Mouse (Mus musculus) myocyte (in vitro differentiated cells): Measurements from ENCODE around the gene Plekho1. TPM values are rescaled to one million over a fixed set of nuclear protein-coding genes. Genes with fewer than 3 reads are reported as not detected.
"Not testable (repeated sequence)": the region's sequence is repeated elsewhere in the genome, so short reads cannot be mapped to it uniquely, and the experiment has no call there.

ENCODE experiments used
- H3K27me3 ChIP-seq: one replicate; pipeline ENCODE4 v1.6.1; 2011; ENCODE audit not compliant: control insufficient read depth, insufficient read depth, insufficient read length
- H3K36me3 ChIP-seq: one replicate; pipeline ENCODE4 v1.6.1; 2011; ENCODE audit not compliant: control insufficient read depth, insufficient read depth
- H3K4me2 ChIP-seq: one replicate; pipeline ENCODE4 v1.6.1; 2011; ENCODE audit warnings: low read depth, control low read depth
- H3K4me3 ChIP-seq: one replicate; pipeline ENCODE4 v1.5.1; 2011; ENCODE audit warnings: mild to moderate bottlenecking, control low read depth, moderate library complexity
- H3K79me2 ChIP-seq: one replicate; pipeline ENCODE4 v1.6.1; 2011; ENCODE audit not compliant: control insufficient read depth, insufficient read depth
- H3ac ChIP-seq: one replicate; pipeline ENCODE4 v1.6.1; 2011; ENCODE audit not compliant: control insufficient read depth, insufficient read length
- CEBPB ChIP-seq: IDR thresholded peaks from 2 replicates; pipeline ENCODE4 v1.6.1; 2011; ENCODE audit warnings: mild to moderate bottlenecking, moderate library complexity; ENCODE audit not compliant: poor library complexity, insufficient read depth, severe bottlenecking
- E2F4 ChIP-seq: IDR thresholded peaks from one replicate; pipeline ENCODE4 v1.6.1; 2011; ENCODE audit warnings: mild to moderate bottlenecking, control low read depth, moderate library complexity; ENCODE audit not compliant: insufficient read depth
- MAX ChIP-seq: IDR thresholded peaks from one replicate; pipeline ENCODE4 v1.6.1; 2011; ENCODE audit warnings: low read depth, mild to moderate bottlenecking, control low read depth
- MYOD1 ChIP-seq, 3 experiments: IDR thresholded peaks; one replicate each; pipeline ENCODE4 v1.6.1; 2011; ENCODE audit warnings: control low read depth in 2 of 3, low read depth in 2 of 3, mild to moderate bottlenecking in 2 of 3, moderate library complexity in 1 of 3; ENCODE audit not compliant: insufficient read length in 2 of 3, control insufficient read depth in 1 of 3
- MYOG ChIP-seq, 3 experiments: IDR thresholded peaks; one replicate each; pipeline ENCODE4 v1.6.1; 2011; ENCODE audit warnings: control low read depth in 2 of 3, low read depth in 2 of 3, mild to moderate bottlenecking in 2 of 3; ENCODE audit not compliant: insufficient read length in 2 of 3, control insufficient read depth in 1 of 3, insufficient read depth in 1 of 3
- POLR2A ChIP-seq: IDR thresholded peaks from one replicate; pipeline ENCODE4 v1.6.1; 2011; ENCODE audit warnings: low read depth, mild to moderate bottlenecking, control low read depth, moderate library complexity; ENCODE audit not compliant: insufficient read length
- POLR2AphosphoS2 ChIP-seq: IDR thresholded peaks from one replicate; pipeline ENCODE4 v1.6.1; 2011; ENCODE audit warnings: low read depth, control low read depth; ENCODE audit not compliant: insufficient read length
- REST ChIP-seq: IDR thresholded peaks from one replicate; pipeline ENCODE4 v1.6.1; 2011; ENCODE audit warnings: mild to moderate bottlenecking, control low read depth, moderate library complexity; ENCODE audit not compliant: insufficient read depth, insufficient read length
- SRF ChIP-seq: IDR thresholded peaks from one replicate; pipeline ENCODE4 v1.6.1; 2011; ENCODE audit warnings: low read depth; ENCODE audit not compliant: control insufficient read depth, insufficient read length
- TCF12 ChIP-seq: IDR thresholded peaks from one replicate; pipeline ENCODE4 v1.6.1; 2011; ENCODE audit warnings: mild to moderate bottlenecking, control low read depth; ENCODE audit not compliant: poor library complexity, insufficient read depth, severe bottlenecking
- TCF3 ChIP-seq: IDR thresholded peaks from one replicate; pipeline ENCODE4 v1.6.1; 2011; ENCODE audit warnings: low read depth, control low read depth; ENCODE audit not compliant: insufficient read length
- USF1 ChIP-seq: IDR thresholded peaks from one replicate; pipeline ENCODE4 v1.6.1; 2011; ENCODE audit warnings: low read depth, mild to moderate bottlenecking, control low read depth, moderate library complexity
- polyA plus RNA-seq: library from polyadenylated mRNA; unstranded; fragments of >200 nt; fragmentation: generic; extraction: Trizol; gene quantifications from one replicate; pipeline ENCODE4 v1.2.1, GENCODE M21; 2012; ENCODE audit warnings: missing spikeins

Gene Plekho1
- polyA plus RNA-seq, 1 experiment, result 107 TPM

GRCm38 (mm10) chr3:95985209-95986000 is 10.4 kb downstream of the Plekho1 start:
- Histone ChIP-seq H3K36me3 (no peaks in the 10 kb centered on the region), H3K4me3 (no peak overlapping the region), H3K79me2 (no peaks in the 10 kb centered on the region), H3K27me3 (no peaks in the 10 kb centered on the region), H3ac (no peak overlapping the region), H3K4me2 (no peak overlapping the region)
- TF ChIP-seq SRF (peak; percentile 95), CEBPB (no peak), MAX (no peak), MYOG (IDR thresholded peaks at IDR 0.05; ENCODE audit: control insufficient read depth in 1 of 3, insufficient read depth in 1 of 3, insufficient read length in 2 of 3, low read depth in 2 of 3) (no peak), MYOD1 (IDR thresholded peaks at IDR 0.05; ENCODE audit: control insufficient read depth in 1 of 3, insufficient read length in 2 of 3, low read depth in 2 of 3) (no peak)

- H3ac ChIP-seq, result no peak overlapping the region
- H3K36me3 ChIP-seq, result no peaks in the 10 kb centered on the region
- H3K79me2 ChIP-seq, result no peaks in the 10 kb centered on the region
- H3K27me3 ChIP-seq, result no peaks in the 10 kb centered on the region
- TF ChIP-seq TCF3 (no peak), POLR2A (no peak), POLR2AphosphoS2 (no peak)
- no peak overlapping the region for H3K4me2 ChIP-seq
- no peak overlapping the region for H3K4me3 ChIP-seq
These were observed 13.7 kb downstream of the Plekho1 start for GRCm38 (mm10) chr3:95982129-95982528.

GRCm38 (mm10) chr3:95980276-95980970 is 15.4 kb downstream of the Plekho1 start:
- Histone ChIP-seq H3K4me2 (peak overlapping the region; percentile 8), H3K79me2 (no peaks in the 10 kb centered on the region), H3K36me3 (no peaks in the 10 kb centered on the region), H3ac (no peak overlapping the region), H3K27me3 (no peaks in the 10 kb centered on the region), H3K4me3 (no peak overlapping the region)
- TF ChIP-seq TCF12 (no peak), E2F4 (no peak), REST (no peak), SRF (no peak), MAX (no peak), POLR2AphosphoS2 (no peak)

GRCm38 (mm10) chr3:95978265-95978664 is 17.5 kb downstream of the Plekho1 start:
- Histone ChIP-seq H3K4me2 (no peak overlapping the region), H3K79me2 (no peaks in the 10 kb centered on the region), H3K36me3 (no peaks in the 10 kb centered on the region), H3ac (no peak overlapping the region), H3K27me3 (no peaks in the 10 kb centered on the region), H3K4me3 (no peak overlapping the region)
- no peak for TF ChIP-seq POLR2A
- no peak for TF ChIP-seq CEBPB
- TF ChIP-seq TCF12, result no peak
- no peak for TF ChIP-seq SRF
- no peak for TF ChIP-seq MYOG (IDR thresholded peaks at IDR 0.05; ENCODE audit: control insufficient read depth in 1 of 3, insufficient read depth in 1 of 3, insufficient read length in 2 of 3, low read depth in 2 of 3)
- no peak for TF ChIP-seq USF1
- TF ChIP-seq TCF3, result no peak
- no peak for TF ChIP-seq E2F4
- no peak for TF ChIP-seq POLR2AphosphoS2
- no peak for TF ChIP-seq REST
- no peak for TF ChIP-seq MAX

- not testable (repeated sequence) for H3K27me3 ChIP-seq, H3K36me3 ChIP-seq, H3ac ChIP-seq, H3K4me2 ChIP-seq, H3K4me3 ChIP-seq, H3K79me2 ChIP-seq
These were observed 18.2 kb downstream of the Plekho1 start for GRCm38 (mm10) chr3:95977587-95977986.

- H3ac ChIP-seq, result no peak overlapping the region
- no peaks in the 10 kb centered on the region for H3K36me3 ChIP-seq
- H3K4me3 ChIP-seq, result no peak overlapping the region
- no peaks in the 10 kb centered on the region for H3K27me3 ChIP-seq
- H3K4me2 ChIP-seq, result no peak overlapping the region
- H3K79me2 ChIP-seq, result no peaks in the 10 kb centered on the region
- no peak for TF ChIP-seq E2F4
- no peak for TF ChIP-seq USF1
- no peak for TF ChIP-seq POLR2AphosphoS2
- TF ChIP-seq CEBPB, result no peak
- TF ChIP-seq TCF3, result no peak
- TF ChIP-seq REST, result no peak
- TF ChIP-seq MAX, result no peak
- no peak for TF ChIP-seq MYOG (IDR thresholded peaks at IDR 0.05; ENCODE audit: control insufficient read depth in 1 of 3, insufficient read depth in 1 of 3, insufficient read length in 2 of 3, low read depth in 2 of 3)
- TF ChIP-seq TCF12, result no peak
- TF ChIP-seq POLR2A, result no peak
- TF ChIP-seq MYOD1 (IDR thresholded peaks at IDR 0.05; ENCODE audit: control insufficient read depth in 1 of 3, insufficient read length in 2 of 3, low read depth in 2 of 3), result no peak
- TF ChIP-seq SRF, result no peak
These were observed 18.7 kb downstream of the Plekho1 start for GRCm38 (mm10) chr3:95977079-95977478.
